Mouse (Mus musculus): Measurements from ENCODE around the gene Mrpl16.

The Mrpl16 gene

DNA sequence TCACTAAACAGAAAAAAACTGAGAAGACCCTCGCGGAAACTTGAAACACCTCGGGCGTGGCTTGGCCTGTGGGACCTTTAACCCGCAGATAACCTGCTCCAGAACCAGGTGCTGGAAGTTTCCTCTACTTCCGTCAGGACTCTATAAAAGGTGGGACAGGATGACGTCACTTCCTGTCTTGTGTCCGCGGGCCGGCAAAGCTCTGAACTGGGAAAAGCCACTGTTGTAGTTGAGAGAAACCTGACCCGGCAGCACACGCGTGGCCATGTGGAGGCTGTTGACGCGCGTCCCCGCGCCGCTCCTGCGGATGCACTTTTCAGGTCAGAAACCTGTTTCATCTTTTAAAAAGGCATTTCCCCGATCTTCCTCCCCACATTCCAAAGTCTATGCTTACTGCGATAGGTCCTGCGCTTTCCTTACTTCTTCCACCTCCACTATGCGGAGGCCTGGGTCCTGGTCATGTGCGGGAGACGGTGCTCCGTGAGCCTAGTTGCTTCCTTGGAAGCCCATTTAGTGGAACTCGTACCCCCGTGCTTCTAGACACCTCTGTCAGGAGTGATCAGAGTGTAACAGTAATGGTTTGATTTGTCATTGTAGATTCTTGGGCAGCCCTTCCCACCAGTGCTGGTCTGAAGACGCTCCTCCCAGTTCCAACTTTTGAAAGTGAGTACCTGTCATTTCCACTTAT, at the start of gene Mrpl16:
Mrpl16 (plus strand) TSS at position 187 of the 688 bp plus-strand sequence.
- DNase-seq (ENCODE audit: low spot score in 2 of 2), result peak; percentile 90 to 91

DNA sequence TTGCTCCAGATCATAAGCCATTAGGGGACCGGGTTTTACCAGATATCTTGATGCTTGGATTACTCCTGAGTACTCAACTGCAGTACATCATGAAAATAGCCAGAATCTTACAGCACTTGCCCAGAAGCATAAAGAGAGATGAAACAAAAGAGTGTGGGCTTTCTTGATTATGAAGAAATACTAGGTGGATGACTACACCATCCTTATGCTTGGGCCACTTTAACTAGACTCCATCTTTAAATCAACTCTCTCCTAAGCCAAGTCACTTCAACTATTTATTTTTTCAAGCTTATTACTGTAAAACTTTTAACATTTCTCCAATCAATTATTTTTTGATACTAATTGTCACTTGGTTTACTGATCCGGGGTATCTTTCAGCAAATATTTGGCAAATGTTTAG, 46.3 kb upstream of the Mrpl16 start:
- DNase-seq (ENCODE audit: low spot score in 2 of 2), result no peak

- no peak for DNase-seq (ENCODE audit: low spot score in 2 of 2)
Observed at GRCm38 (mm10) chr19:11724275-11724674, 45.9 kb upstream of the Mrpl16 start.

DNA sequence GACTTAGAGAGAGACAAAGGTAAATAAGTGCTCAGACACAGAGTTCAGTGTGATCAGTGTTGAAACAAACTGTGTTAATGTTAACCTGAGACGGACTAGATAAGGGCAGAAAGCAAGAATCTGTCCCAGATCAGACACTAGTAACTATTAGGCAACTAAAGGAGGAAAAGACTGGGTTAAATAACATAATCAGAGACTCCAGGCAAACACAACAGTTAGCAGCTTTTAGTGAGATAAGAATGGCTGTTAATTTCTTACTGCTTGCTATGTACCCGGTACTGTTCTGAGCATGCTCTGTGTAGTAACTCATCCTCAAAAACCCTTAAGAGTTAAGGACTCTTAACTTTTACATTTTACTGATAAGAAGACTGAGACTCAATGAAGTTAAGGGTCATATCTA, 44.3 kb upstream of the Mrpl16 start:
- DNase-seq (ENCODE audit: low spot score in 2 of 2), result no peak

DNA sequence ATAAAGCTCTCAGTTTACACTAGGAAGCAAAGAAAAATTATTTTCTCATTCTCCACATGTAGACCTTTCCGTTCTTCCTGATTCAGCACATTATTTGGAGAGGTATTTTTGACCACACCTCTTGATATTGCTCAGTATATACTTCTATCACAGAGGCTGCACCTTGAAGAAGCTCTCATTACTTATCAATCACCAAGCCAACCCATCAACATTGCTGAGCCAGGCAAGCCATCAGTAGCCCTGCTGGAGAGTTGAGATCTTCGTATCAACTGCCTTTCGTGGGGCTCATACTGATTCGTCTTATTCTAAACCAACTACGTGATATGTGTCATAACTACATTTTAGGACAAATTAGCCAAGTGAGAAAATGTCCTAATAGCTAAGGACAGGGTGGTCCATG, 42.9 kb upstream of the Mrpl16 start:
- DNase-seq (ENCODE audit: low spot score in 2 of 2), result no peak

DNA sequence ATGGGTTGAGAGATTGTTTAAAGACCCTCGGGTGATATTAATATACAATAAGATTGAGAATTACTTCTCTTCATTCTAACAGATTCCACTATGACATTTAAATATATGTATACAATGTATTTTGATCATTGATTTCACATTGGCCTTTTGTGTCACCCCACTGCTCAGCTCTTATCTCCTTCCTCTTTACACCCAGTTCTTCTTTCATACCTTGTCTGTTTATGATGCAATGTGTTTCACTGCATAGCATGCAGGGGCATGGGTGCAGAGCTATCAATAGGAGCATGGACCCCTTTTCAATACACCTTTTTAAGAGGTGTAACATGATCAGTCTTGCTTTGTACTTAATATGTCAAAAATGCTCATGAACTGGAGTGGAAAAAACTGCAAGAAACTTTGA, 39.9 kb upstream of the Mrpl16 start:
- no peak for DNase-seq (ENCODE audit: low spot score in 2 of 2)

- no peak for DNase-seq (ENCODE audit: low spot score in 2 of 2)
Observed at GRCm38 (mm10) chr19:11736455-11736854, 33.7 kb upstream of the Mrpl16 start.

GRCm38 (mm10) chr19:11745680-11746079, 24.5 kb upstream of the Mrpl16 start:
- DNase-seq (ENCODE audit: low spot score in 2 of 2), result no peak

DNA sequence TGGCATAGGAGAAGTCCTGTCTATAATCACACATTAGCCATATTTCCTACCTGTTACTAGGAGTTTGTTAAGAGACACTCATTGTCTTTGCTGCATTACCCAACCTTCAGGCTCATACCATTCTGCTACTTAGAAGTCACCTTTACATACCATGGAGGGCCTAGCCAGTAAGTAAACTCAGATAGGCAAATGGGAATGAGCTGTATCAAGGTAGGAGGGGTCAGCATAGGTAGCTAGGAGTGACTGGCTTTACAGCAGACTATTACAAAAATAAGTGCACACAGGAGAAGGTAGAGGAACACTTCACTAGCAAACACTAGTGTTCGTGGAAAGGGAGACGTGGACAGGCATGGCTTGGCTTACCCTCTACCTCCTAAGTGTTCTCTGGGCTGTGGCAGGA, 22.9 kb upstream of the Mrpl16 start, which contains the start of gene Gif:
Gif (plus strand) TSS at position 257 of the 400 bp plus-strand sequence.
- no peak for DNase-seq (ENCODE audit: low spot score in 2 of 2)

GRCm38 (mm10) chr19:11765059-11765458, 5.1 kb upstream of the Mrpl16 start:
- no peak for DNase-seq (ENCODE audit: low spot score in 2 of 2)

DNA sequence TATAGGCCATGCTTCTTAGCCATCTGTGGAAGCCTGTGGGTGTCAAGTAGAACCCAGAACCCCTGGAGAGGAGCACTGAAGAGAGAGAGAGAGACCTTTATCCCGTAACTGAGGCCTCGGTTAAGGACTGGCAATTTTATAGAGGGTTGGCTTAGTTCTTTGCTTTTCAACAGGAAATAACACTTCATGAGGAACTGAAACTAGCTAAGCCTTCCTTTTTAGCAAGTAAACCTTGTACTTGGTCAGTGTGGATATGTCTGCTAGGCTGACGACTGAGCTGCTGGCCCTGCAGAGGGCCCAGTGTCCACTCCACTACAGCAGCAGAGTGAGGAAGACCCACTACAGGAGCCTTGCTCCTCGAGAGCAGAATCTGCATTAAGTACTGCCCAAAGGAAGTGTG, 3.8 kb upstream of the Mrpl16 start:
- DNase-seq (ENCODE audit: low spot score in 2 of 2), result no peak

DNA sequence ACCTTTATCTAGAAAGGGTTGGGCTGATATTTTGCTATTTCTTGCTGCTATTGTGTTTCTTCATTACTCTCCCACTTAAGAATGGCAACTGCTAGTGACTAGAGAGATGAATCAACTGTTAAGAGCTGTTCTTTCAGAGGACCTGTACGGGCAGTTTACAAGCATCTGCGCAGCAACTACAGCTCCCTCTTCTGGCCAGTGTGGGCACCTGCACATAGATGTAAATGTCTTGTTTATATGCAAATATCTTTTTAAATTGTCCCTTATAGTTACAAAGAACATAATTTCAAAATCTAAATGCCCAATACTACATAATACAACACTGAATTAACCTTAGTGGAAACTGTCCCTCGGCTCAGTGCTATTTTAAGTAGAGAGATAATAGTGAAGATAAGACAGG, 2.0 kb upstream of the Mrpl16 start:
- peak in 1 of 2 experiments; percentile 20 for DNase-seq (ENCODE audit: low spot score in 2 of 2)

DNA sequence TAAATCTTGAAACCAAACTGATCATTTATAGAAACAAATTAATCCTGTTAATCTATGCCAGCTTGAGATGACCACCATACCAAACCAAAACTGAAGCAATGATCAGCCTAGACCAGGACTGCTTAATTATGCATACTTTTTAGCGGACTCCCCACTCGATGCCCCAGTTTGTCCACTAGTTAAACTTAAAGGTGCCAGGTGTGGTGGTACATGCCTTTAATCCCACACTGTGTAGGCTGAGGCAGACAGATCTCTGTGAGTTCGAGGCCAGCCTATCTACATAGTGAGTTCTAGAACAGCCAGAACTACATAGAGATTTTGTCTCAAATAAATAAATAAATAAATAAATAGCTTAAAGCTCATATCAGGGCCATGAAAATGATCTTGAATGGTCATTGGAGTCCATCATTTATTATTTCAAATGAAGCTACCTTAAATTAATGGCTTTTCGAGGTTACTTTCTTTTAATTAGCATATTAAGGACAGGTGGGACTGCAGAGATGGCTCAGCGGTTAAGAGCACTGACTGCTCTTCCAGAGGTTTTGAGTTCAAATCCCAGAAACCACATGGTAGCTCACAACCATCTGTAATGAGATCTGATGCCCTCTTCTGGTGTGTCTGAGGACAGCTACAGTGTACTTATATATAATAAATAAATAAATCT, 802 bp upstream of the Mrpl16 start:
- no peak for DNase-seq (ENCODE audit: low spot score in 2 of 2)

- DNase-seq (ENCODE audit: low spot score in 2 of 2), result peak; percentile 79 to 82
Observed at GRCm38 (mm10) chr19:11777191-11777865, 7.1 kb downstream of the Mrpl16 start.

DNA sequence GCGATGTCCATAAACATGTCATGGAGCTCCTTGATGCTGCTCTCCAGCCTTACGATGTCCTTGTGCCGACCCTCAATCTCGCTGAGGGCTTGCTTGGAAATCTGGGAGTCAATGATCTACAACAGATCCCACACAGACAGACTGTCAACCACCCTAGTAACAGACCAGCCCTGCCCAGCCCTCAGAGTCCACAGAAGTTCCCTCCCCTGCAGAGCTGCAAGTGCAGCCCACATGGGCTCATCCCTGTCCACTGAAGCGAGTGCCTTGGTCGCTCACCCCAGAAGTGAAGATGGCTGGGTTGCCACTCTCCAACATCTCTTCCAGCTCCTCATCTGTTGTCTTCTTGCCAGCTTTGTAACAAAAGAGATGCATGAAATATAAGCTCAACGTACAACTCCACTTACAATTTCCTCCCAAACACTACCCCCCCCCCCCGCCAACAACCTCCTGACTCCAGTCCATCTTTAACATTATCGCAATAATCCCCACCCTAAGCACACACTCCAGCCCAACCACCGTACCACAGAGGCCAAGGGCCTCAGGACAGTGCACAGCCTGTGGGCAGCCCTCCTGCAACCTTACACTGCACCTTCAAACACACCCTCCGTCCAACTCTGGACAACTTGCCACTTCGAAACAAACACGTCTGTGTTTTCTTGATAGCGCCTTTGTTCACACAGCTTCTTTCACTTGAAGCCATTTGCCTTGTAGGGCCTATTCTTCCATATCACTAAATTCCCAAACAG, 15.4 kb downstream of the Mrpl16 start:
- no peak for DNase-seq (ENCODE audit: low spot score in 2 of 2)

GRCm38 (mm10) chr19:11787826-11788225, 17.6 kb downstream of the Mrpl16 start:
- no peak for DNase-seq (ENCODE audit: low spot score in 2 of 2)

DNA sequence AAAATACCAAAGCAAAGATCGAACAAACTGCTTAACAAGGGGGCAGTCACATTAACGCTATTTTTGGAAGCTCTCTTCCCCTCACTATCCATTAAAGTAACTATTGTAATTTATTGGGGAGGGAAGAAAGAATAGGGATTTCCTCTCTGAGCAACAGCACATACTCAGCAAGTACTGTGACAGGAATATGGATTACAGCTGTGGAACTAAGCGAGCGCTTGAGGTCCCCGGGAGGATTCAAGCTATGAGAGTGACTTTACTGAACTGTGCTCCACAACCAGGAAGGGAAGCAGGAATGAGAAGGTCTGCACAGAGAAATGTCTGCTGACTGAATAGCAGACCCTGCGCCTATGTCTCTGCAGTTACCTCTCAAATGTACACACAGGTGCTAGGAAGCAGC, 18.7 kb downstream of the Mrpl16 start:
- DNase-seq (ENCODE audit: low spot score in 2 of 2), result no peak

DNA sequence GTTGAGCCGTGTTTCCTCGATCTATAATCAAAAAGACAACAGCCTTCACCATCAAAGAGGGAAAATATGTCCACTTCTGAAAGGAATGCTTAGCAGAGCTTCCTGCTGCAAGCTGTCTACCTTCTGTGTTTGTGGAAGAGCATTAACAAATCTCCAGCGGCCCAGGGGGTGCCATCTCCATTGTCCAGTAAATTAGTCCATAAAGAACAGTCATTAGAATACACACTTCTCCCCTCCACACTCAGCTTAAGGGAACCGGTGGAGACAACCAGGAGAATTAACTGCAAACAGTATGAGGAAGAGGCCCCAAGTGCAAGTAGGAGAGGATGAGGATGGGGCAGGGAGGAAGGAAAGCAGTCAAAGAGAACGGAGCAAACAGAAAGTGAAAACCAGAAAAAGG, 21.6 kb downstream of the Mrpl16 start:
- DNase-seq (ENCODE audit: low spot score in 2 of 2), result no peak

- DNase-seq (ENCODE audit: low spot score in 2 of 2), result no peak
Observed at GRCm38 (mm10) chr19:11793741-11794359, 23.7 kb downstream of the Mrpl16 start.

GRCm38 (mm10) chr19:11794447-11794846, 24.3 kb downstream of the Mrpl16 start:
- no peak for DNase-seq (ENCODE audit: low spot score in 2 of 2)

- DNase-seq (ENCODE audit: low spot score in 2 of 2), result no peak
Observed at GRCm38 (mm10) chr19:11800531-11801315, 30.5 kb downstream of the Mrpl16 start.

Measured in right cerebral cortex, adult 2 months (tissue).